Mouse (Mus musculus) lung, postnatal 0 days (tissue): ENCODE data around the gene Abcg4.

ENCODE experiments used
- CTCF ChIP-seq: IDR thresholded peaks from 2 replicates; pipeline ENCODE4 v1.5.1; 2016; ENCODE audit warnings: antibody characterized with exemption, mild to moderate bottlenecking
- EP300 ChIP-seq: IDR thresholded peaks from 2 replicates; pipeline ENCODE4 v1.6.1; 2016; ENCODE audit warnings: antibody characterized with exemption, mild to moderate bottlenecking, control low read depth

DNA sequence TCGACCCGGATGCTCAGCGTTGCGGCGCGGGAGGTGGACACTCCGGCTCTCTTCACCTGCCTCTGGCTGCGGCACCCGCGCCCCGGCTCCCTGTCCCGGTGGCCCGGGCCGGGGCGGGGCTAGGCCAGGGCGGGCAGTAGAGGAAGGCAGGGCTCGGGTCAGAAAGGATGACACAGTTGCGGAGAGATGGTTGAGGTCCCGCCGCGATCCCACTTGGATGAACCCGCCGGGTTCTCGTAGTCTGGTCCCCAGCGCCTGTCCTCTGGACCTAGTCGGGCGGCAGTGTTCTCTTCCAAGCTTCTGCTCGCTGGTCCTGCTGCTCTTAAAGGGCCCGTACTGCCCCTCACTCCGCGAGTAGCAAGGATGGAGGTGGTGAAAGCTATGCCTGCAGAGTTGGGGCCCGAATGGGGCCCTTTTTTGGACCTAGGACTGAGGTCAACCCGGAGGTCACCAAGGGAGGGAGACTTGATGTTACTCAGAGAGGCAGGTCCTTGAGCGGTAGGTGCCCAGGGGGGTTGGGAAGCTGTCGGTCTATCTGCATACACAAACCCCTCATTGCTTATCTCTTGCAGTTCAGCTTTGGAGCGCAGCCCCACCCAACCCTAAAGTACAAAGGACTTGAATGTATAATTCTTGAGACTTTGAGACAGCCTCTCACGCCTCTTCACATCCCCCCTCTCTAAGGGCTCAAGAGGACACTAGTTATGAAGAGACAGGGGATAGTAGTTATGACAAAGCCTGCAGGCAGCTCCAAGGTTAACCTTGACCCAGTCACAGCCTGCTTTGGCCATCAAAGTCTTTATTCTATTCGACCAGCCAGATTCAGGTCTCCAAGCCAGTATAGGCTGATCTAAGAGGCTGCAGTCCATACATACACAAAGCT lies at the start of gene Abcg4:
- TF ChIP-seq CTCF: no peak
- no peak for TF ChIP-seq EP300
